Mouse (Mus musculus) CH12.LX (cell line): Measurements from ENCODE around the gene Klhl26.

Experiments used
- CHD2 ChIP-seq: IDR thresholded peaks from 2 replicates; pipeline ENCODE4 v1.6.1; 2011; ENCODE audit warnings: low read length, improper control_type of control experiment
- CTCF ChIP-seq, 2 experiments: IDR thresholded peaks in 1 of 2; conservative IDR thresholded peaks in 1 of 2; 2 replicates each; pipeline ENCODE4 v1.5.1; 2011 to 2012; ENCODE audit warnings: low read depth in 2 of 2, low read length in 2 of 2, improper control_type of control experiment in 1 of 2, inconsistent platforms in 1 of 2, mild to moderate bottlenecking in 1 of 2, moderate library complexity in 1 of 2
- E2F4 ChIP-seq: IDR thresholded peaks from 2 replicates; pipeline ENCODE4 v1.6.1; 2011; ENCODE audit warnings: low read depth, low read length, improper control_type of control experiment; ENCODE audit not compliant: insufficient replicate concordance
- EP300 ChIP-seq: IDR thresholded peaks from 2 replicates; pipeline ENCODE4 v1.6.1; 2011; ENCODE audit warnings: low read length, improper control_type of control experiment
- ETS1 ChIP-seq: conservative IDR thresholded peaks from 2 replicates; pipeline ENCODE4 v1.6.1; 2012; ENCODE audit warnings: low read depth, mild to moderate bottlenecking, inconsistent platforms, low read length, improper control_type of control experiment, moderate library complexity
- HCFC1 ChIP-seq: IDR thresholded peaks from 2 replicates; pipeline ENCODE4 v1.6.1; 2012; ENCODE audit warnings: low read depth, mild to moderate bottlenecking, inconsistent platforms, low read length, improper control_type of control experiment
- MAFK ChIP-seq: IDR thresholded peaks from 2 replicates; pipeline ENCODE4 v1.6.1; 2011; ENCODE audit warnings: low read length, improper control_type of control experiment; ENCODE audit not compliant: insufficient replicate concordance
- MXI1 ChIP-seq: IDR thresholded peaks from 2 replicates; pipeline ENCODE4 v1.6.1; 2011; ENCODE audit warnings: mild to moderate bottlenecking, low read depth, low read length, improper control_type of control experiment
- NELFE ChIP-seq: IDR thresholded peaks from 2 replicates; pipeline ENCODE4 v1.6.1; 2011; ENCODE audit warnings: low read depth, low read length, improper control_type of control experiment
- POLR2A ChIP-seq: IDR thresholded peaks from 2 replicates; pipeline ENCODE4 v1.6.1; 2011; ENCODE audit warnings: low read depth, mild to moderate bottlenecking, improper control_type of control experiment, low read length
- TBP ChIP-seq: conservative IDR thresholded peaks from 2 replicates; pipeline ENCODE4 v1.6.1; 2011; ENCODE audit warnings: low read depth, low read length, improper control_type of control experiment
- USF1 ChIP-seq: IDR thresholded peaks from 2 replicates; pipeline ENCODE4 v1.6.1; 2014; ENCODE audit warnings: low read depth, mild to moderate bottlenecking, inconsistent platforms, low read length, improper control_type of control experiment
- ZC3H11A ChIP-seq: IDR thresholded peaks from 2 replicates; pipeline ENCODE4 v1.6.1; 2012; ENCODE audit warnings: low read depth, mild to moderate bottlenecking, inconsistent platforms, low read length, improper control_type of control experiment

GRCm38 (mm10) chr8:70513441-70513840 lies 36.7 kb upstream of the Klhl26 start:
- TF ChIP-seq CTCF (conservative IDR thresholded peaks at IDR 0.05 in 1 of 2, IDR thresholded peaks at IDR 0.05 in 1 of 2; ENCODE audit: low read depth in 2 of 2, low read length in 2 of 2): no peak
- no peak for TF ChIP-seq POLR2A
- no peak for TF ChIP-seq USF1
- no peak for TF ChIP-seq CHD2
- TF ChIP-seq EP300: no peak
- TF ChIP-seq MAFK: no peak
- TF ChIP-seq ETS1: no peak
- TF ChIP-seq TBP: no peak
- no peak for TF ChIP-seq E2F4
- TF ChIP-seq NELFE: no peak
- TF ChIP-seq MXI1: no peak
- TF ChIP-seq ZC3H11A: no peak
- no peak for TF ChIP-seq HCFC1
